Mouse (Mus musculus) spleen, postnatal 14 days (tissue): Measurements from ENCODE around the gene Grid2ip.
A peak's percentile ranks its signal among the peaks of the same experiment; 100 is the strongest.

Experiments
- DNase-seq, 2 experiments: peaks; one replicate each; pipeline ENCODE4 v3.0.0; 2021 to 2022; ENCODE audit warnings: low spot score in 2 of 2

The Grid2ip gene

DNA sequence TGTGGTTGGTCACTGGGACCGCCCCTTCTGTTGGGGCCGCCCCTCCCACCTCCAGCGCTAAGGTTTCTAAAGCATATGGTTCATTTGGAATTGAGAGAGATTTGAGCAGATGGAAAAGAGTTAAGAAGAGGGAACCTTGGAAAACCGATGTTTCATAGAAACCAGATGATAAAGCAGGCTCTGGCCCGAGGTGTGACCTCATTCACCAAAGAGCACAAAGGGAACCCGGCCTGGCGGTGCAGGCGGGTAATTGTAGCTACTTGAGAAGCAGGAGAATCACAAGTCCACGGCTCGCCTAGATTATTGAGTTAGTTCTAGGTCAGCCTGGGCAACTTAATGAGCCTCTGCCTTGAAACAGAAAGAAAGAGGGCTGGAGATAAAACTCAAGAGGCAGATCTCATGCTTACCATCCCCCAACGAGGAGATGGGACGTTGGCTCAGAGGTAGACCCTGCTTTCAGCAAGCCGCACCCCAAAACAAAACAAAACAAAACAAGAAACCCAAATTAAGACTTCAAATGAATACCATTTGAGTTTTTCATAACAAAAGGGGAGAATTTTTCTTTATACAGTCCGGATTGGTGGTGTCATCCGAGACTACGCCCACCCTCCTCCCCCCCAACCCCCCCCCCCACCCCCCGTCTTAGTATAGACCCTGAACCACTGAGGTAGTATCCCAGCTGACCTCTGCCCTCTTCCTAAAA lies at the start of gene Grid2ip:
TSS of gene Grid2ip (plus strand) at position 653 of the 703 bp plus-strand sequence.
- DNase-seq = no peak

DNA sequence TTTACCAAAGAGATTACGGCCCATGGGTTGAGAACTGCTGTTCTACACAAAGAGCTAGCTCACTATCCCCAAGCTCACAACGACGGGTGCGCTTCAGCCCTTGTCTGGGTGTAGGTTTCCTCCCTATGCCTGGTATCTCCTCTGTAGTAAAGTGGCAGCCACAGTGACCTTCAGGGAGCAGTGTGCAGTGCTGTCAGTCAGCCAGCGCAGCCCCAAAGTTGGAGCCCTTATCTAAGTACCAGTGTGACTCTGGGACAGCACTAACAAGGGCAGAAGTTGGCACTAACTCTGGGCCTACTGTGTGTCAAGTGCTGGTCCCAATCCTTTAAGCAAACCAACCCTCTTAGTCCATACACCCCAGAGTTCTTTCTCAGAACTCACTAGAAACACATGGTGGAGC lies 48.3 kb upstream of the Grid2ip start:
- no peak for DNase-seq

DNA sequence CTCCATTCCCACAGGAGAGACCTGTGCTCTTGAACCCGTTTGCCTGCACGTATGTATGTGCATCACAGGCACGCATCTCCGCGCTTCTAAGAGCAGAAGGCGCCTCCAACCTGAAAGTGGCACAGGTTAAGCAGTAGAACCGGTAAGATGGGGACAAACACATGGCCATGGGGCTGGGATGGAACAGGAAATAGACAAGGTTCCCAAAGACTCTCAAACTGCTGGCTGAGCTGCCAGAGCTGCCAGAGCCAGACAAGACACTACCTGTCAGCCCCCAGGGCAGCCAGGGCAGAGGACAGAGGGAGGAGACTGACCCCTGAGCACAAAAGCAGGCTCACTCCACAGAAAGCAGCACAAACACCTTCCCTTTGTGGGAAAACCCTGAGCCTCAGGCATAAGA lies 47.2 kb upstream of the Grid2ip start:
- no peak for DNase-seq

DNA sequence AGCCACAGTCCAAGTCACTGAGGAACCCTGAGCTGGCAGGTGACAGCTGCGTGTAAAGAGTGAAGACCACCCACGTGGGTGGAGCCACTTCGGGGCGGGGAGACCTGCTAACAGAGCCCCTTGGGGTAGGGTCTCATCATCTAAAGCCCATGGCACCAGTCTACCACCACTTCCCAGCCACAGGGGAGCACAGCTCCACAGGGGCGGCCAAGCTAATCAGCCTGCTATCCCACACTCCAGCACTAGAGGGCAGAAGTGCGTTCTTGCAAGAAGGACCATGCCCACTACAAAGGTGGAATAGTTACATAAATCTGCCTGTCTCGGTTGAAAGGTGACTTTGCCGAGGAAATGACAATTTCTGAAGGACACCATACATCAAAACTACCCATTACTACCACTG lies 45.3 kb upstream of the Grid2ip start:
- peak; percentile 75 to 86 for DNase-seq

DNA sequence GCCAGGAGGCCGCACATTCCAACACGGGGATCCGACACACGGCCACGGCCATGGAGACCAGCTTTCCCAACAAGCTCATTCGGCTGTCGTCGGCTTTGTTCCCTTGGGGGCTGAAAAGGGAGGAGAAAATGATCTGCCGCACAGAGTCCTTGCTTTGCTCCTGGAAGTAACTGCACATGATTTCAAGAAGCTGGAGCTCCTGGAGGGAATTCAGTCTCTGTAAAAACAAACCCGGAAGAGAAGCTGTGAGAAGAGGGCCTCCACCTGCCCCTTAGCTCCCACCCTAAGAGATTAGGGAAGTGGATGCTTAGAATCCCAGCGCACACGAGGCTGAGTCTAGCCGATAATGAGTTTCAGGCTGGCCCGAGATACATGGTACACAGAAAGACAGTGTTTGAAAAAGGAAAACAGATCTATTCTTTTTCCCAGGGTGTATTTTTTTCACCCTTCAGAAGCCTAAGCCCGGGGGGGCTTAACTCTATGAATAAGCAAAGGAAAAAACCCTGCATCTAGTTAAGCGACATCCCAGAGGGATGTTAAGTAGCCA lies 42.9 kb upstream of the Grid2ip start:
- no peak for DNase-seq

DNA sequence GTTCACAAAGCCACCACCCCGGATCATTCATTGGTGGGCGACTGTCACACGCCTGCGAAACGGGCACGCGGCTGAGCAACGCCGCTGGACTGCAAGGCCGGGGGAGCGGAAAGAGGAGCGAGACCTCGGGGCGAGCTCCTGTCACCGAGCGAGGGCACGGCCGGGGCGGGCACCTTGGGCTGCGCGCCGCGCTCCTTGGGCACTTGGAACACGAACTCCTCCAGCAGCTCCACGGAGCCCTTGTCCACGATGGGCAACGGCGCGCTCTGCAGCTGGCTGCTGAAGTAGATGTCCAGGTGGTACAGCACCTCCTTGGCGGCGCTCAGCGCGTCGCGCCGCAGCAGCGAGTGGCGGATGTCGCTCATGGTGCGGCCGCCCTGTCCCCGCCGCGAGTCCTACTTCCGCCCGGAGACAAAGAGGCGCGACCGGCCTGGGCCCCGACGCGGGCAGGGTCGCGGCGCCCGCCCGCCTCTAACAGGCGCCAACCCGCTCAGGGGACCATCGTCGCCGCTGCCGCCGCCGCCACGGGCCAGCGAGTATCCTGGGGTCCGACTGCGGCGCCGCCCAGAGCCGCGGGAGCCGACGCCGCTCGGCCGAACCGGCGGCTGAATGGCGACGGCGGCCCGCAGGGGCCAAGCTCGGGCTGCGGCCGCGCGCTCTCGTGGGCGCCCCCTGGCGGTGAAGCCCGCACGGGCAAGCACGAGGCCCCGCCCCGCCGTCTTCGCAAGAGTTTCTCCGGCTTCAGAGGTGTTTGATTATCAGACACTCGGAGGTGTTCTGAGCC lies 42.2 kb upstream of the Grid2ip start, which contains the start of gene E130309D02Rik:
TSS of gene E130309D02Rik (minus strand) at position 631 of the 784 bp plus-strand sequence.
- DNase-seq = peak; percentile 88 to 94

DNA sequence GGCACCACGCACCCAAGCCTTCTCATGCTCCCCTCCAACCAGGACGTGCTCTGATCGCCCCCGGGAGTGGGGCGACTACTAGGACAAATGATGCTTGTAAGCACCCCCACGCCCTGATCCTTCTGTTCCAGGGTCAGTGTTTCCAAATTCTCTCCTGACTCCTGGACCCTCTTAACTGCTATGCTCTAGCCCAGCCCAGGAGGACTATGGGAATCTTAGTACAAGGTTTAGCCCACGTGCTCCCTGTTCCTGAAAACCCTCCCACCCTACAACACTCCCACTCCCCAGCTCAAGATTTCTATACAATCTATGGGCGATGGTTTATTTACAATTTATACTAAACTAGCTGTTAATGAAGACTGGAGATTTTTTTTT lies 41.6 kb upstream of the Grid2ip start:
- DNase-seq = no peak

DNA sequence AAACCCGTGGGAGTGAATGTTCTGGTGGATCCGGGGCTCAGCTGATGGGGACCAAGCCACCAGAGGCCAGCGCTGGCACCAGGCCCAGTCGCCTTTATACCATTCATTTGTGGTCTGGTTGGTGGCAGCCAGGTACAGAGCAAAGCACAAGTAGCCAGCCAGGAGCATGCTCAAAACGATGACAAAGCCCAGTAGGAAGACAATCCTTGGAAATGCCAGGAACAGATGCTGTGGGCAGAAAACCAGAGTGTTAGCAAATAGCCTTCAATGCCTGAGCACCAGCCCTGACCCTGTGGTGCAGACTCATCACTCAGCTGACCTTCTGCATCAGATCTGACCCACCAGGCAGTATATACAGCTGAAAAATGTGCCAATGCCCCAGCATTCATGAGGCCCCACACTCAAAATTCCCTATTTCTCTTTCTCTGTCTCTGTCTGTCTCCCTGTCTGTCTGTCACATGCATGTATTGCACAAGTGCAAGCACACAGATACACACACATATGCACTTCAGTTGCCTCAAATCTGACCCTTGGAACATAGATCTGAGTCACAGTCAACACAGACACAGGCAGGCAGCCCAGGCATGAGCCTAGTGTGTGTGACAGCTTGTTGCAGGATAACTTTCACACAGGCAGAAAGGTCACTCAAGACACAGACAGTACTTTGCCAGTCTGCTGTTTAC lies 40.4 kb upstream of the Grid2ip start:
- DNase-seq = no peak

DNA sequence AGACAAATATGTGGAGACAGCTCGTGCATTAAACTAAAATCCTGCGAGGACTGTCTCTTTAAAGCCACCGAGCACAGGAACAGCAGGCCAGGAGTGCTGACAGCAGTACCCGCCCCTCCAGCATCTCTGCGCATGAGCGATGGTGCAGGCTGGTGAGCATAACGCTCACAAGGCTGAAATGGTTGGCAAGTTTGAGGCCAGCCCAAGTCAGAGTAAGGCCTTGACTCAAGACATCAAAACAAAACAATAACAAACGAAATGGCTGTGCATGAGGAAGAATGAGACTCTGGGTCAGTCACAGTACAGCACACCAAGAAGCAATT lies 39.9 kb upstream of the Grid2ip start:
- no peak for DNase-seq

DNA sequence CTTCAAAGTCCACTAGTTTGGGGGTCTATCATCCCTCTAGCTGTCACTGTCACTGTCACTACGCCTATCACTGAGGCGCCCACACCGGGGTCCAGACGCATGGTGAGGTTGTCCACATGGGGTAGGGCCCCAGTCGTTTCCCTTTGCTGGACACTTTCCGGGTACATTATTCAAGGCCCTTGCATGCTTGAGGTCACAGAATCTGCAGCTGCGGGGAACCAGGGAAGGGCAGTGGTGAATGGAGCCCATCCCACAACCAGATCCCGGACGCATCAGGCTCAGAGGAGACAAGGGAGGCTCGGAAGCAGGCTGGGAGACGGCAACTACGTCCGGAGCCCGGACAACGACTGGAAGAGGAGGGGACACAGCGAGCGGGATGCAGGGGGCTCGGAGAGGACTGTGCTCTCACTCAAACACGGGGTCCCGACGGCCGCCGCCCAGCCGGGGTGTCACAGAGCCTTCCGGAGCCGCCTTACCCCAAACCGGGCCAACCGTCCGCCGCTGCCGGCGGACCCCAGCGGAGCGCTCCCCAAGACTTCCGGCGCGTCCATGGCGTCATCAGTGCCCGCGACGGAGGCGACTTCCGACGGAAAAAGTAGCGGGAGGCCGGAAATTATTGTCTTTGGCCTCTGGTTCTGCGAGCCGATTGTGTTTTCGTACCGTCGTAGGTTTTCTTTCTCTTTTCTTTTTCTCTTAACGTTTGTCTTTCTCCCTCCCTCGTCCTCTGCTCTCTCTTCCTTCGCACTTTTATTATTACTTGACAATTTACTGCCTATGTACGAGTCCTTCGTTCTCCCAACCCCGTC lies 28.2 kb upstream of the Grid2ip start, which contains the start of gene Zdhhc4:
TSS of gene Zdhhc4 (minus strand) at position 567 of the 806 bp plus-strand sequence.
- DNase-seq = peak; percentile 78 to 91

DNA sequence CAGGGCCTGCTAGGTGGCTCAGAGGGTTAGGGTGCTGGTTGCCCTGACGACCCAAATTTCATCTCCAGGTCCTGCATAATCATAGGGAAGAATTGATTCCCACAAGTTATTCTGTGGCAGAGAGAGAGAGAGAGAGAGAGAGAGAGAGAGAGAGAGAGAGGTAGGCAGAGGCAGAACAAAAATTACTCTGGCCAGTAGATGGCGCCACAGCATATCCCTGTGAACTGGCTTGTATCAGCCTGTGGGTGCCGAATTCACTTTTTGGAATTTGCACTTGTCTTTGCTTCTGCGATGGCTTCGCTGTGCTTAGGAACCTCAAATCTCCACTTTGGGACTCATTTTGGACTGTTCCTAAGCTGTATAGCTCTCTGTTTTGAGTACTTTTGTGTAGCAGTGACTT lies 23.3 kb upstream of the Grid2ip start:
- DNase-seq = peak; percentile 31 to 75

DNA sequence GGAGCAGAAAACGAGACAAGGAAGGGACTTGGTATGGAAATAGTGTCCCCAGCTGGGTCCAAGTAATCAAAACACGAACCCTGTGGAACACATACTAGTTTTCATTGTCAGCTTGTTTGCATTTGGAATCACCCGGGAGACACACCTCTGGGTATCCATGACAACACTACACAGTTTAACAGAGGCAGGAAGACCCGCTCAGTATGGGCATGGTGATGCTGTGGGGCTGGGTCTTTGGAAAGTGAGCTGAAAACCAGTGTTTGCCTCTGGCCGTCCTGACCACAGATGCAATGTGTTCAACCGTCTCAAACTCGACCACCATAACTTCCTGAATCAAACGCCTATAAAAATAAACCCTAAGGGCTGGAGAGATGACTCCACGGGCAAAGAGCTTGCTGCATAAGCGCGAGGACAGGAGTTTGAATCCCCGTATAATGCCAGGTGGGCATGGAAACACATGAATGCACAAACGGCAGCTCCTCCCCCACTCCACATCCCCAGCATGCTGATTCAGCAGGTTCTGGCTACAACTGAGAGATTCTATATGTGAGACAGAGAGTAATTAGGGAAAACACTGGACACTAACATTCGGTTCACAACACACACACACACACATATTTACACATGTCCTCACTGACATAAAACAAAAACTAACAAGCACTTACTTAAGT lies 22.6 kb upstream of the Grid2ip start:
- DNase-seq = no peak

DNA sequence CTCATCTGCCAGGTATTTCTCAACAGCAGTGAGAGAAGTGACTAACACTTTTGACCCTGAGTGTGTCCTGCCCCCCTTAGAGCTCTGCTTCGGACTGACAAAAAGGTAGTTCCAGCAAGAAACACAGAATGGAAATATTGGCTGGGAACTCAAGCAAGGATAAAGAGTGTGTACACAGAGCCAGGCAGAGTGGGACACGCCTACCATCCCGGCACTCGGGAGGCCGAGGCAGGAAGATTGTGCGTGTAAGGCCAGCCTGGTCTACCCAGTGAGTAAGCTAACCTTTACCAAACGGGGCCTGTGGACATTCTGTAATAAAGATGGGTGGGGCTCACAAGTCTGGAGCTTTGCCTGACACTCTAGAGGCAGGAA lies 22.1 kb upstream of the Grid2ip start:
- DNase-seq = no peak

DNA sequence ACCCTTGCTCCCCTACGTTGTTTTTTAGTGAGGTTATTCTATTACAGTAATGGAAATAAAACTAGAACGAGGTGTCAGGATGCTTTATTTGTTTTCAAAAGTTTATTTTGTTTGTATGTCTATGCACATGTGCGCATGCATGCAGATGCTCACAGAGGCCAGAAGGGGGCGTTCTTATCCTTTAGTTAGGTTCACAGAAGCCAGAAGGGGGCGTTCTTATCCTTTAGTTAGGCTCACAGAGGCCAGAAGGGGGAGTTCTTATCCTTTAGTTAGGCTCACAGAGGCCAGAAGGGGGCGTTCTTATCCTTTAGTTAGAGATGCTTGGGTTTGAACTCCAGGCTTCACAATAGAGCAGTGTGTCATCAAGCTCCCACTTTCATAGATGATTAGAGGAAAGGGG lies 20.6 kb upstream of the Grid2ip start:
- DNase-seq = no peak

DNA sequence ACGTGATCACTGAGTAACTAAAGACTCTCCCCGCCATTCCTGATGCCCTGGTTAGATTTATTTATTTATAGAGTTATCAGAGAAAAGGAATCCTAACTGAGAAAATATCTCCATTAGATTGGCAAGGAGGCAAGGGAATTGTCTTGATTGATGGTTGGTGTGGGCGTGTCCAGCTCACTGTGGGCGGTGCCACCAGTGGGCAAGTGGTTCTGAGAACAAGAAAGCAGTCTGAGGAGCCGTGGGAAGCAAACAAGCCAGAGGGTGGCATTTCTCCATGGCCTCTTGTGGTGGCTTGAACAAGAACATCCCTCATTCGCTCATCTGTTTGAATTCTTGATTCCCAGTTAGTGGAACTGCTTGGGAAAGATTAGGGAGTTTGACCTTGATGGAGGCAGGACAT lies 17.5 kb upstream of the Grid2ip start:
- DNase-seq = no peak

DNA sequence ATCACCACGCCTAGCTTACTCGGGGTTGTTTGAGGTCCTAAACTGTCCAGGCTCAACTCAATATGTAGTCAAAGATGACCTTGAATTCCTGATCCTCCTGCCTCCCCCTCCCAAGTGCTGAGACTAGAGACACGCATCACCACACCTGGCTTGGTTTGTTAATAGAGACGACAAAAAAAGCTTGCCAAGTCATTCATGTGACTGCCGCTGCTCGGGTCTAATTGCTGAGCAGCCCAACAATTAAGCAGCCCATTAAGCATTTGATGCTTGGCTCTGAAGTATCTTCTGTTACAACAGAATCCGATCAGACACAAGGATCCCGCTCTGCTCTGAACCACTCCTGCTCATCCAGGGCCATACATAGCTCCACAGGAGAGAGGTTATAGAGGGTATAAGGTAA lies 10.8 kb upstream of the Grid2ip start:
- DNase-seq = no peak

DNA sequence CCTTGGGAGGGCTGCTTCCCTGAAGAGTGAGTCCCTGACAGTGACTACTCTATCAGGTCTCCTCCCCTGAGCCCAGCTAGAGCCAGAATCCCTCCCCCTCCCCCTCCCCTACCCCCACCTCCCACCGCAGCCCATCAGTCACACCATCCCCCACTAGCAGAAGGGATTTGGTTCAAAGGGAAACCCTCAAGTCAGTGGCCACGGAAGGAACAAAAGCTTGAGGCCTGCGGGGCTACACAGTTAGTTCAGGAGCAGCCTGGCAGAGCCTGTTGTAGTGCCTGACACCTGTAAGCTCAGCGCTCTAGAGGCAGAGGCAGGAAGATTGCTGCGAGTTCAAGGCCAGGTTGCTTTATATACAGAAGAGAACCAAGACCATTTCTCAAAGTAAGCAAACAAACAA lies 1.1 kb upstream of the Grid2ip start:
- DNase-seq = no peak

DNA sequence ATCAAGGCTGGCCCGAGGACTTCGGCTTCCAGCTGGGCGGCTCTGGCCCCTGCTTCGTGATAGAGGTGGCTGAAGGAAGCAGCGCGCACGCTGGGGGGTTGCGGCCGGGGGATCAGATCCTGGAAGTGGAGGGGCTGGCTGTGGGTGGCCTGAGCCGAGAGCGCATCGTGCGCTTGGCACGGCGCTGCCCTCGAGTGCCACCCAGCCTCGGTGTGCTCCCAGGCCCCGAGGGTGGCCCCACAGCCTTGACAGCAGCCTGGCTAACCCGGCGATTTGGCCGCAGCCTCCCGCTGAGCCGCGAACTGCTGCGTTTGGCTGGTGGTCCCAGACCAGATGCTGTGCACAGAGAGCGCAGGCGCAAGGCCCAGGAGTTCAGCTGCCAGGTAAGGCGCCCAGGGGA lies 426 bp downstream of the Grid2ip start:
- DNase-seq = no peak

DNA sequence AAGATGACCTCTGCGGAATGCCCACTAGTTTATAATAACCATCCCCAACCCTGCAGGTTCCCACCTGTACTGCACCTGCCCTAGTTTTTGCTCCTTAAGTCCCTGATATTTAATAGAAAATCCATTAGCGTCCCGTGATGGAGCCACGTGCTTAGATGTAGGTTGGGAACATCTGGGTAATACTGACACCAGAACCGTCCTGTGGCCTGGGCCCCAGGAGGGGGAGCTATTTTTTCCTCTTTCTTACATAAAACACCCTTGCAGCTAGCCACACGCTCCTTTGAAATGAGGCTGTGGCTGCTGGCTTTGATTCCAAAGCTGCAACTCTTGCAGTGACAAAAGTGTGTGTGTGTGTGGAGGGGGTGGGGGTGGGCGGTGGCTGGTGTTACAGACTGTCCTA lies 2.1 kb downstream of the Grid2ip start:
- no peak for DNase-seq

DNA sequence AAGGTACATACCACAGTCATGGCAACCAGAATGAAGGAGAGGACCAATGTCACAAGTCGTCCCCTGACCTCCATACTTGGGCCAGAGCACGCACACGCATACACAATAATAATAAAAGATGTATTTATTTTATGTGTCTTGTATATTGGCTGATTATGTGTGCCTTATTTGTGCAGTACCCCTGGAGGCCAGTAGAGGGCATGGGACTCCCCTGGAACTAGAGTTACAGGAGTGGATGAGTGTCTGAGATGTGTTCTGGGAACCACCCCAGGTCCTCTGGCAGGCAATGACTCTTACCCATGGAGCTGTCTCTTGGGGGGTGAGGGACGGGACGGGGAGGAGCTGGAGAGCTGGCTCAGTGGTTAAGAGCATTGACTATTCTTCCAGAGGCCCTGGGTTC lies 2.9 kb downstream of the Grid2ip start:
- no peak for DNase-seq

DNA sequence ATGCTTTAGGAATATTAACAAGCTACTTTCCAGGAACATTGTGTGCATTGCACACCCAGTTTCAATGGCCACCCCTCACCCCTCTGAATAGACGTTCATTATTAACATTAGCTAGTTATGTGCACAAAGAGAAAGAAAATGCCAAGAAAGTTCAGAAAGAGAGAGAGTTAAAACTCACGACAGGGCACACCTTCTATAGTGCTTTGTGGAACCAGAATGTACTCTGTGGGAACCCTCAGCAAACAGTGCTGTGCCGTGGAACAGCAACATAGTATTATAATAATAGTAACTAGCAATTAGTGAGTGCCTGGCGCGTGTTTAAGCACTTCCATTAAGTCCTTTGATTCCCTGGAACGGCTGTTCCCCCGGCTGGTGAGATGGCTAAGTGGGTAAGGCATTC lies 4.3 kb downstream of the Grid2ip start:
- DNase-seq = no peak
